Mouse (Mus musculus): ENCODE measurements at regions not wholly inside any gene's neighbourhood (a gene's known extent, or its start where the extent isn't known, plus 50 kb on each side); places are given as distances from the start of the nearest gene placed in this dataset.
A peak's percentile ranks its signal among the peaks of the same experiment; 100 is the strongest.

DNA sequence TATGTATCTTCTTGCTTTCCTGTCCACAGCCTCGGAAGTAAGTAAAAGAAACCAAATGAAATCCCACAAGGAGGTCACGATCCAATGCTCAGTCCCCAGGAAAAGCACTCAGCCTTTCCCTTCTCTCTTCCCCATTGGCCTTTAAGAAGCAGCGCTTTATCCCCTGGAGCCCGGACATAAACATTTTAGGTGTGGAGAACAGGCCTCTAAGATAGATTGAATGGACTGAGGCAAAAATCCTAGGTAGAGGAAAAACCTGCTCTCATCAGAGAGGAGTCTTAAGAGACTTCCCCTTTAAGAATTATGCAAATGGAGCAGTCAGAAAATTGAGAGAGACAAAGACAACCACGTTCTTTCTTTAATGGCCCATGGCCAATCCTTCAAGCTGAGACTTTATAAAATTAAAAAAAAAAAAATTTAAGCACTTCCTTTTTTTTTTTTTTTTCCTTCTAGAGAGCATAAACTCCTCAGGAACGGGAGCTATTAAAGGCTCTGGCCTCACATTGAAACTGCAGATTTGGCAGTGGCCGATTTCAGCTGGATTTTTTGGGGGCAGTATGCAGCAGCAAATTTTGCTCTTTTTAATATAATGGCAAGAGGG lies 1020.5 kb downstream of the 9330182O14Rik start:
- no peaks in the 10 kb centered on the region for H3K9me3 ChIP-seq
- H3K27ac ChIP-seq: peak overlapping the region; percentile 29
- 30% methylated on average over 7 of the region's 7 CpGs for WGBS
- peak; percentile 13; the same call in 1 of the 2 replicates for ATAC-seq
- no peak overlapping the region for H3K9ac ChIP-seq
- H3K27me3 ChIP-seq (replicated peaks): no peaks in the 10 kb centered on the region
- peaks cover 6% of the 10 kb centered on the region; the same call in 1 of the 2 replicates for H3K4me1 ChIP-seq (replicated peaks)
- H3K36me3 ChIP-seq: no peaks in the 10 kb centered on the region
- H3K4me2 ChIP-seq (replicated peaks): peak overlapping the region; percentile 51
- H3K4me3 ChIP-seq (replicated peaks): no peak overlapping the region

- Histone ChIP-seq H3K4me3 (replicated peaks) (no peak overlapping the region), H3K9me3 (no peaks in the 10 kb centered on the region), H3K27me3 (replicated peaks) (no peaks in the 10 kb centered on the region), H3K36me3 (no peaks in the 10 kb centered on the region), H3K4me2 (replicated peaks) (peak overlapping the region; percentile 51), H3K27ac (peak overlapping the region; percentile 29), H3K9ac (no peak overlapping the region), H3K4me1 (replicated peaks) (peaks cover 6% of the 10 kb centered on the region; the same call in 1 of the 2 replicates)
- peak; percentile 96 for ATAC-seq
- 10% methylated on average over 16 of the region's 16 CpGs for WGBS
These were observed 1021.0 kb downstream of the 9330182O14Rik start for GRCm38 (mm10) chr15:41155169-41155638.

- H3K36me3 ChIP-seq: no peaks in the 10 kb centered on the region
- no peak for ATAC-seq
- H3K9ac ChIP-seq: no peak overlapping the region
- H3K4me1 ChIP-seq (replicated peaks): peaks cover 6% of the 10 kb centered on the region; the same call in 1 of the 2 replicates
- H3K9me3 ChIP-seq: no peaks in the 10 kb centered on the region
- H3K4me3 ChIP-seq (replicated peaks): no peak overlapping the region
- no peak overlapping the region for H3K4me2 ChIP-seq (replicated peaks)
- H3K27me3 ChIP-seq (replicated peaks): no peaks in the 10 kb centered on the region
- H3K27ac ChIP-seq: no peak overlapping the region
These were observed 1023.6 kb downstream of the 9330182O14Rik start for GRCm38 (mm10) chr15:41157802-41158201.

- Histone ChIP-seq H3K27ac (no peak overlapping the region), H3K27me3 (replicated peaks) (no peaks in the 10 kb centered on the region), H3K4me3 (replicated peaks) (no peak overlapping the region), H3K9me3 (no peaks in the 10 kb centered on the region), H3K36me3 (no peaks in the 10 kb centered on the region), H3K4me1 (replicated peaks) (no peaks in the 10 kb centered on the region), H3K9ac (no peak overlapping the region), H3K4me2 (replicated peaks) (peak overlapping the region; percentile 3; the same call in 1 of the 2 replicates)
- no peak for ATAC-seq
- 31% methylated on average over 8 of the region's 8 CpGs for WGBS
These were observed 1028.1 kb downstream of the 9330182O14Rik start for GRCm38 (mm10) chr15:41162268-41162667.

DNA sequence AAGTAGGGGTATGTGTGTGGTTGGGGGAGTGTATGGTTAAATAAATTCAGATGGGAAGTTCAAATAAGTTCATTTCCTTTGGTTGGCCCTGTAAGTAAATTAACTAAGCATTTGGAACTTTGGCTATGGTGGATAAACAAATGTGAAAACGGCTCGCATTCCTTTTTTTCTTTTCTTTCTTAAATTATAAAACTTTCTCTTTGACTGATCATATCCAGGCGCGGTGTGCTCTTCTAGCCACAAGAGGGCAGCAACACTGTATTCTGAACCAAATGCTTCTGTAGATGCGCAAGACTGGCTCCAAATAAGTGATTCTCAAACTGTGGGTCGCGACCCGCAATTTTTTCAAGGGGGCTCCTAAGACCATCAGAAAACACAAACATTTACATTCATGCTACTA lies 1028.6 kb downstream of the 9330182O14Rik start:
- 4% methylated on average over 8 of the region's 8 CpGs for WGBS
- peak; percentile 44; the same call in 1 of the 2 replicates for ATAC-seq
- H3K4me2 ChIP-seq (replicated peaks): no peak overlapping the region

GRCm38 (mm10) chr15:41163643-41164358 lies 1029.6 kb downstream of the 9330182O14Rik start:
- 19% methylated on average over 8 of the region's 8 CpGs for whole genome bisulfite sequencing
- H3K9ac ChIP-seq: no peak overlapping the region; the same call in 1 of the 2 replicates
- peak overlapping the region; percentile 22; the same call in 1 of the 2 replicates for H3K4me3 ChIP-seq (replicated peaks)
- no peaks in the 10 kb centered on the region for H3K36me3 ChIP-seq
- no peaks in the 10 kb centered on the region for H3K27me3 ChIP-seq (replicated peaks)
- no peaks in the 10 kb centered on the region for H3K4me1 ChIP-seq (replicated peaks)
- H3K9me3 ChIP-seq: no peaks in the 10 kb centered on the region
- peak overlapping the region; percentile 49 for H3K4me2 ChIP-seq (replicated peaks)
- no peak overlapping the region for H3K27ac ChIP-seq
- peak; percentile 86 for ATAC-seq

More for the DNA sequence above, 1028.6 kb downstream of the 9330182O14Rik start:
- no peaks in the 10 kb centered on the region for H3K36me3 ChIP-seq
- no peaks in the 10 kb centered on the region for H3K4me1 ChIP-seq (replicated peaks)
- H3K27me3 ChIP-seq (replicated peaks): no peaks in the 10 kb centered on the region
- no peak overlapping the region for H3K4me3 ChIP-seq (replicated peaks)
- H3K9ac ChIP-seq: no peak overlapping the region
- H3K27ac ChIP-seq: no peak overlapping the region
- no peaks in the 10 kb centered on the region for H3K9me3 ChIP-seq

DNA sequence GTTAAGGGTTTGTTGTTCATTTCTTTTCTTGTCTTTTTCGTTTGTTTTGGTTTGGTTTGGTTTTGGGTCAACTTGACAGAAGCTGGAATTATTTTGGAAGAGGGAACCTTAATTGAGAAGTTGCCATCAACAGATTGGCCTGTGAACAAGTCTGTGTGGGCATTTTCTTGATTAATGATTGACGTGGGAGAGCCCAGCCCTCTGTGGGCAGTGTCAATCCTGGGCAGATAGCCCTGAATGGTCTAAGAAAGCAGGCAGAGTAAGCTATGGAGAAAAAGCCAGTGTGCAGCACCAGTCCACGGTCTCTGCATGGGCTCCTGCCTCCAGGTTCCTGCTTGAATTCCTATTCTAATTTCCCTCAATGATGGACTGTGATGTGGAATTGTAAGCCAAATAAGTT lies 1031.4 kb downstream of the 9330182O14Rik start:
- H3K4me2 ChIP-seq (replicated peaks): no peak overlapping the region
- H3K9ac ChIP-seq: no peak overlapping the region
- no peak for ATAC-seq
- no peak overlapping the region for H3K27ac ChIP-seq
- no peaks in the 10 kb centered on the region for H3K36me3 ChIP-seq
- H3K4me1 ChIP-seq (replicated peaks): no peaks in the 10 kb centered on the region
- H3K9me3 ChIP-seq: no peaks in the 10 kb centered on the region
- H3K4me3 ChIP-seq (replicated peaks): no peak overlapping the region
- no peaks in the 10 kb centered on the region for H3K27me3 ChIP-seq (replicated peaks)
- 74% methylated on average over 3 of the region's 3 CpGs for WGBS

DNA sequence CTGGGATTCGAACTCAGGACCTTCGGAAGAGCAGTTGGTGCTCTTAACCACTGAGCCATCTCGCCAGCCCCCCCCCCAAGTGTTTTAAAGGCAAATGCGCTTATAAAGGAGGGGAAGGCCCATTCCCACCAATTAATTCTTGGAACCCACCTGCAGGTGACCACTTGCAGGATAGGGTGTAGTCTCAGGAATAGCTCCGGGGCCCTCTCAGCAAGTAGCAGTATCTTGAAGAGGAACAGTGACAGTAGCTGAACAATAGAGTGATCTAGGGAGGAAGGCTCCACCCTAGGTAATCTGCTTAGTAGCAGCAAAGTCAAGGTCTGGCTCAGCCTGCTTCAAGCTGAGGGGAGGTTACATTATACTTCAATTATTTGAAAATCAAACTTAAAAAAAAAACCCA lies 1056.6 kb downstream of the 9330182O14Rik start:
- Histone ChIP-seq H3K4me1 (replicated peaks) (no peaks in the 10 kb centered on the region), H3K9me3 (no peaks in the 10 kb centered on the region), H3K36me3 (no peaks in the 10 kb centered on the region), H3K4me3 (replicated peaks) (no peak overlapping the region), H3K9ac (no peak overlapping the region), H3K27ac (no peak overlapping the region), H3K4me2 (replicated peaks) (no peak overlapping the region), H3K27me3 (replicated peaks) (no peaks in the 10 kb centered on the region)
- 84% methylated on average over 5 of the region's 5 CpGs for WGBS
- ATAC-seq: no peak

DNA sequence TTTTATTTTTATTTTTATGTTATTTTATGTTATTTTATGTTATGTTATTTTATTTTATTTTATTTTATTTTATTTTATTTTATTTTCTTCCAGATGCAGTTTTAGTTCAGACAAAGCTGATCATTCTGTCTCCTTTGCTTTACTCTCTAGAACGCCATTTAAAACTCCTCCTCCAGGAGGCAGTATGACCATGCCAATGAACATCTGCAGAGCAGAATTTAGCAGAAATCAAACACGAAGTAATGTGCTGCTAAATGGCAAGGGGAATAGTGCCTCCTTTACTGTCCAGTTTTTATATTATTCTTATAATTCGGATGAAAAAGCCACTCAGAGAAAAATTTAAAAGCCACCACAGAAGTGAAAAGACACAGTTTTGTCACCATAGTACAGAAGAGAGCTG lies 1059.1 kb downstream of the 9330182O14Rik start:
- H3K36me3 ChIP-seq: no peaks in the 10 kb centered on the region
- WGBS: 23% methylated on average over 3 of the region's 3 CpGs
- H3K27ac ChIP-seq: no peak overlapping the region
- no peaks in the 10 kb centered on the region for H3K4me1 ChIP-seq (replicated peaks)
- no peak for ATAC-seq
- no peak overlapping the region for H3K4me2 ChIP-seq (replicated peaks)
- H3K9me3 ChIP-seq: no peaks in the 10 kb centered on the region
- H3K27me3 ChIP-seq (replicated peaks): no peaks in the 10 kb centered on the region
- H3K4me3 ChIP-seq (replicated peaks): no peak overlapping the region
- no peak overlapping the region for H3K9ac ChIP-seq

DNA sequence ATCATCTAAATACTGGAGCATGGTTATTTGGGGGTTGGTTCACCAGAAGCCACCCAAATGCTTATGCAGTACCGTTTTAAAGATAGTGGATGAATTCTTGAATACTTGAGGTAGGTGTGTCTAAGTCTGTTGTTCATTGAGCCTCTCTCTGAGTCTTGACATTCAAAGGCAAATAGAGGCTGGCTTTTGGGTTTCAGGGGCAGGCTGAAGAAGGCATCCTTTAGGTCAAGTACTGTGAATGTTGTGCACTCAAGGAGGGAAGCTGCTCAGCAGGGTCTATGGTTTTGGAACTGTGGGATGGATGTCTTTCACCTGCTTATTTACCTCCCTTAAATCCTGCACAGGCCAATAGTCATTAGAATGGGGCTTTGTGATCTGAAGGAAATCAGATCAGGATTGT lies 1089.6 kb downstream of the 9330182O14Rik start:
- no peak overlapping the region for H3K4me2 ChIP-seq (replicated peaks)
- no peak overlapping the region for H3K9ac ChIP-seq
- H3K27ac ChIP-seq: no peak overlapping the region
- H3K9me3 ChIP-seq: no peaks in the 10 kb centered on the region
- 82% methylated on average over 1 of the region's 1 CpGs for WGBS
- no peak overlapping the region for H3K4me3 ChIP-seq (replicated peaks)
- H3K27me3 ChIP-seq (replicated peaks): no peaks in the 10 kb centered on the region
- ATAC-seq: no peak
- no peaks in the 10 kb centered on the region for H3K36me3 ChIP-seq
- no peaks in the 10 kb centered on the region for H3K4me1 ChIP-seq (replicated peaks)

GRCm38 (mm10) chr15:41232406-41233060 lies 1098.4 kb downstream of the 9330182O14Rik start:
- no peak for ATAC-seq
- Histone ChIP-seq H3K9ac (no peak overlapping the region), H3K4me3 (replicated peaks) (no peak overlapping the region), H3K27me3 (replicated peaks) (no peaks in the 10 kb centered on the region), H3K36me3 (no peaks in the 10 kb centered on the region), H3K27ac (no peak overlapping the region), H3K4me1 (replicated peaks) (no peaks in the 10 kb centered on the region), H3K4me2 (replicated peaks) (no peak overlapping the region), H3K9me3 (no peaks in the 10 kb centered on the region)
- WGBS: 41% methylated on average over 2 of the region's 2 CpGs

Measured in intestine, embryonic 15.5 days (tissue).